Comparison of ENCODE assay signal across 24 mouse cellular contexts in genomic region chr11:99521288-99521860, GRCm38 (mm10). TPM values are rescaled to one million over a fixed set of nuclear protein-coding genes. Genes with fewer than 3 reads are reported as not detected.
"Had no signal": no experiment of that assay in that cellular context is flagged by ENCODE, and none has a peak within 500 bp of the region (broad histone marks: within the 10 kb centered on the region; RNA-seq: fewer than 3 reads in every experiment).

Gene Krt39 (minus strand): TSS chr11:99521338.

- DNase-seq: layer of hippocampus, adult 9-11 months; liver, postnatal 0 days; lung, embryonic 14.5 days; retina, postnatal 1 day; right cerebral cortex, postnatal 25 days; spleen, adult 18-20 months; thymus, adult 18-20 months; thymus, postnatal 36 days had no signal

- H3K4me2 ChIP-seq: hindbrain, embryonic 15.5 days; intestine, embryonic 15.5 days; limb, embryonic 12.5 days; limb, embryonic 15.5 days; liver, embryonic 11.5 days; lung, embryonic 14.5 days; midbrain, embryonic 13.5 days; neural tube, embryonic 13.5 days had no signal

- H3K9me3 ChIP-seq: hindbrain, embryonic 15.5 days; intestine, embryonic 15.5 days; limb, embryonic 12.5 days; limb, embryonic 15.5 days; megakaryocyte, embryonic 14.5 days; midbrain, embryonic 10.5 days; midbrain, embryonic 13.5 days; neural tube, embryonic 13.5 days had no signal

- H3K4me1 ChIP-seq: hindbrain, embryonic 15.5 days; intestine, embryonic 15.5 days; limb, embryonic 12.5 days; limb, embryonic 15.5 days; megakaryocyte, embryonic 14.5 days; midbrain, embryonic 10.5 days; midbrain, embryonic 13.5 days; neural tube, embryonic 13.5 days had no signal

- H3K4me3 ChIP-seq: hindbrain, embryonic 15.5 days; intestine, embryonic 15.5 days; layer of hippocampus, adult 2 months; limb, embryonic 12.5 days; limb, embryonic 15.5 days; megakaryocyte, embryonic 14.5 days; midbrain, embryonic 10.5 days; midbrain, embryonic 13.5 days; myocyte; neural tube, embryonic 13.5 days had no signal

- H3K27ac ChIP-seq: hindbrain, embryonic 15.5 days; intestine, embryonic 15.5 days; layer of hippocampus, adult 2 months; limb, embryonic 12.5 days; limb, embryonic 15.5 days; liver, embryonic 14.5 days; midbrain, embryonic 10.5 days; midbrain, embryonic 13.5 days; neural tube, embryonic 13.5 days had no signal

- ATAC-seq: intestine, embryonic 15.5 days; liver, postnatal 0 days; lung, postnatal 0 days; midbrain, embryonic 13.5 days; midbrain, embryonic 16.5 days had no signal

- H3K36me3 ChIP-seq: hindbrain, embryonic 15.5 days; intestine, embryonic 15.5 days; limb, embryonic 12.5 days; limb, embryonic 15.5 days; midbrain, embryonic 10.5 days; midbrain, embryonic 13.5 days; neural tube, embryonic 13.5 days had no signal

- H3K9ac ChIP-seq: hindbrain, embryonic 15.5 days; intestine, embryonic 15.5 days; limb, embryonic 12.5 days; limb, embryonic 15.5 days; liver, embryonic 14.5 days; liver, postnatal 0 days; lung, embryonic 14.5 days; midbrain, embryonic 13.5 days; neural tube, embryonic 13.5 days had no signal

- H3K27me3 ChIP-seq: hindbrain, embryonic 15.5 days; intestine, embryonic 15.5 days; limb, embryonic 12.5 days; limb, embryonic 15.5 days; megakaryocyte, embryonic 14.5 days; midbrain, embryonic 13.5 days; neural tube, embryonic 13.5 days had no signal

RNA-seq across cellular contexts. Expression of gene Krt39, which starts in this region (rescaled TPM):
- polyA plus RNA-seq: hindbrain, embryonic 15.5 days; intestine, embryonic 15.5 days; large intestine, adult 2 months; limb, embryonic 12.5 days; liver, embryonic 11.5 days; liver, embryonic 14.5 days; liver, postnatal 0 days; lung, embryonic 14.5 days; lung, postnatal 0 days; midbrain, embryonic 10.5 days; midbrain, embryonic 13.5 days; midbrain, embryonic 16.5 days; myocyte; neural tube, embryonic 13.5 days; stomach, embryonic 16.5 days had no signal
